Mouse (Mus musculus): ENCODE results near the gene Icosl. TPM values are rescaled to one million over a fixed set of nuclear protein-coding genes. Genes with fewer than 3 reads are reported as not detected.
"Not testable (repeated sequence)": the region's sequence is repeated elsewhere in the genome, so short reads cannot be mapped to it uniquely, and the experiment has no call there.

Icosl gene
- polyA plus RNA-seq, 1 experiment: not detected

DNA sequence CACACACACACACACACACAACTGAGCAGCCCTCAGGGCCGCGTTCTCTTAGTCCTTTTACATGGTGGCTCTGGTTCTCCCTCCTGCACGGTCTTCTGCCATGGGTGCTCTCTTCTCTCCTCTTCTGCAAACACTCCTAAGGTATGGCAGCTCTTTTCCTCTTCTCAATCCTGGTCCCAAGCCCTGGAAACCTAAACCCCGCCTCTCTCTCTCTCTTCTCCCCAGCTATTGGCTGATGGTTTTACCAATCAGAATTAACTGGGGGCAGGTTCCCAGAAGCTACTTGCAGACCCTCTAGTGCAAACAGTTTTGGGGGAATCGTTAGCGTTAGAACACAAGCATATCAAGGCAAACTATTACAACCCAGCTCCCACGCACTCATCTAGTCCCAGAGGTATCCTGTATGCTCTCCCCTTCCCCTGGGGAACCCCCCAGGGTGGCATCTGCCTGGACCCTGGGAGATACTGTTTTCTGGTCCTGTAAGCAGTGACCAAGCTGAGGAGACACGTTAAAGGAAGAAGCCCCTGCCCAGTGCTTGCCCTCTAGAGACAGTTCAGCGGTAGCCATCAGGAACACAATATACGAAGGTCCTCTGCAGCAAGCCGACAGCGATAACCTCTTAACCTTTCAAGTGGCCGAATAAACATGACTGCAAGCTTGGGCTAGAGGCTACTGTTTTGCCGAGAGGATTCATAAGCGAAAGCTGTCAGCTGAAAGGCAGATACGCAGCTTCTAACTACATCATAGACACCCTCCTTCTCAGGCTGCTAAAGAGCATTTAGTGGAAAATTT lies 32.1 kb downstream of the Icosl start:
- WGBS: 46% methylated on average over 16 of the region's 16 CpGs
- Histone ChIP-seq H3K27ac (ENCODE audit: insufficient read depth, low read depth, low read length) (no peak overlapping the region), H3K4me1 (ENCODE audit: control insufficient read depth, insufficient read depth, low read length) (peaks cover 5% of the 10 kb centered on the region), H3K4me3 (ENCODE audit: insufficient read depth, low read depth, low read length) (no peak overlapping the region)
- TF ChIP-seq POLR2A (IDR thresholded peaks at IDR 0.05; ENCODE audit: insufficient read depth, low read depth, low read length) (no peak), CTCF (IDR thresholded peaks at IDR 0.05; ENCODE audit: insufficient read depth, low read depth, low read length) (no peak)

DNA sequence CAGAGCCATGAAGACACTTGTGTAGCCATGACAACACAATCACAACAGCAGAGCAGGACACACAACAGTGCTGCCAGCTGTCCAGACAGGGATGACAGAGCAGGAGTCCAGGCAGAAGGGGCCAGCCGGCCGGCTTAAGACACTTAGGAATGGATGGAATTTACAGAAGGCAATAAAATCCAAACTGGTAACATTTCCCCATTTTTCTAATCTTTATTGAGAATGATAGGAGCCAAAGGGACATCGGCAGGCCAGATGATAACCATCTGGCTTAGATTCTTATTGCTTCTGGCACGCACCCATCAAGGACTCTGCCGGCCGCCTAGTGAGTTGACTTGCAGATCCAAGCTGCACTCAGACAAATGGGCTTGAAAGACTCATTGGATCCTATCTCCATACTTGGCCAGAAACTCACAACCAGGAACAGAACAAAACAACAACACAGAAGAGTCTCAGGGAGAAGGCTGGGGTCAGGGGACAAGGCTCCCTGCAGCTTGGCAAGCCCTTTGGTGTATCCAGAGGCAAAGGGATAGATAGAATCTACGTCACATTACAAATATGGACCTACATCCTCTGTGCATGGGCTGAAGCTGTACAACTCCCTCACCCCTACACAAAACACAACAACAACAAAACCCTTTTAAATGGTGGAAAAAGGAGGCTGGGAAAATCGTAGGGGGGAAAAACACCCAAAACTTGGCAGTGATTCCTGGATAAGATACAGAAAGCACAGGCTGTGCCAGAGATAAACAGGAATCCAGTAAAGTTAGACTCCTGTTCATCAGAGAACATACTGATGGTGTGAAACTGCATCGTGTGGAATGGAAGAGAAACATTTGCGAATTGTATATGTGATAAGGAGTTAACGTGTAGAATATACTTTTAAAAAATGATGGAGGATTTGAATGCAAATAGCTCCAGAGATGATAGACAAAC lies 35.7 kb downstream of the Icosl start:
- Histone ChIP-seq H3K4me1 (ENCODE audit: control insufficient read depth, insufficient read depth, low read length) (peaks cover 5% of the 10 kb centered on the region), H3K27ac (ENCODE audit: insufficient read depth, low read depth, low read length) (no peak overlapping the region), H3K4me3 (ENCODE audit: insufficient read depth, low read depth, low read length) (no peak overlapping the region)
- WGBS: 49% methylated on average over 11 of the region's 11 CpGs
- TF ChIP-seq CTCF (IDR thresholded peaks at IDR 0.05; ENCODE audit: insufficient read depth, low read depth, low read length) (no peak), POLR2A (IDR thresholded peaks at IDR 0.05; ENCODE audit: insufficient read depth, low read depth, low read length) (no peak)

DNA sequence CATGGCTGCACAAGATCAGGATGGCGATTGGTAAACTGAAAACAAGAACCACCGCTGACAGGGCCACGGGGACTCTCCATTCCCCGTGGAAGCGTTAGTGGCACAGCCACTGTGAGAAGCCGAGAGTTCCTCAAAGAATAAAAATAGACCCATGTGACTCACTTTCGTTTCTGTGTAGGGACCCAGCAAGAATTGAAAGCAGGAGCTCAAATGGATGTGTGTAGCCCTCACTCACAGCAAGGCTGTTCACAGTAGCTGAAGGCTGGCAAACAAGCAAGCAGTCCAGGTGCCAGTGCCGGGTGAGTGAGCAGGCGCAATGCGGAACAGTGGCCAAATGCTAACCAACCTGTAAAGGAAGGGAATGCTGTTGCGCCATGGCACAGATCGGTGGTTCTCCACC lies 36.4 kb downstream of the Icosl start:
- Histone ChIP-seq H3K4me1 (ENCODE audit: control insufficient read depth, insufficient read depth, low read length) (peaks cover 5% of the 10 kb centered on the region), H3K4me3 (ENCODE audit: insufficient read depth, low read depth, low read length) (no peak overlapping the region), H3K27ac (ENCODE audit: insufficient read depth, low read depth, low read length) (no peak overlapping the region)
- TF ChIP-seq CTCF (IDR thresholded peaks at IDR 0.05; ENCODE audit: insufficient read depth, low read depth, low read length) (no peak), POLR2A (IDR thresholded peaks at IDR 0.05; ENCODE audit: insufficient read depth, low read depth, low read length) (no peak)
- 40% methylated on average over 12 of the region's 12 CpGs for WGBS

DNA sequence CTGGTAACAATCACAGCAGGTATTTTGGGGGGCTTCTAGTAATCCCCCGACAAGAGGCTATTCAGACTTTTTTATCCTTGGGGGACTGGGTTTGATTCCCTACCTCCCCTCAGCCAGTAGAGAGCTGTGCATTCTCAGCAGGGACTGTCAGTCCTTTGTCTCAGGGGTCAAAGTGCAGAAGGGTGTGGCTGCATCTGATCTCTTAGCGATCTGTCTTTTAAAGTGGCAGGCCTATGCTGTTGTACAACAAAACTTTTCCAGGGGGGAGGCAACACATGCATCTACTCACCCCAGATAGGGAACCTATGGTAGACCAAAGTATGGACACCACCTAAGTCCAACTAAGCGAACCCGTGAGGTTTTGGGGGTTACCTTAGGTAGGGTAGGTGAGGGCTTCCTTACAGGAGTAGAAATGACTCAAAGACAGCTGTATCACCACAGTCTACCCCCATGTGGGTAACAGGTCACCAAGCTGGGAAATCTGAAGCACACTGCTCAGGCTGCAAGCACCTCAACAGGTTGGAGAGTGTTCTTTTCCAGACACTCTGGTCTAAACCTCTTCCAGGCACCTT lies 45.5 kb downstream of the Icosl start:
- Histone ChIP-seq H3K4me1 (ENCODE audit: control insufficient read depth, insufficient read depth, low read length) (no peaks in the 10 kb centered on the region), H3K4me3 (ENCODE audit: insufficient read depth, low read depth, low read length) (no peak overlapping the region), H3K27ac (ENCODE audit: insufficient read depth, low read depth, low read length) (no peak overlapping the region)
- WGBS: 58% methylated on average over 4 of the region's 4 CpGs
- TF ChIP-seq CTCF (IDR thresholded peaks at IDR 0.05; ENCODE audit: insufficient read depth, low read depth, low read length) (no peak), POLR2A (IDR thresholded peaks at IDR 0.05; ENCODE audit: insufficient read depth, low read depth, low read length) (no peak)

DNA sequence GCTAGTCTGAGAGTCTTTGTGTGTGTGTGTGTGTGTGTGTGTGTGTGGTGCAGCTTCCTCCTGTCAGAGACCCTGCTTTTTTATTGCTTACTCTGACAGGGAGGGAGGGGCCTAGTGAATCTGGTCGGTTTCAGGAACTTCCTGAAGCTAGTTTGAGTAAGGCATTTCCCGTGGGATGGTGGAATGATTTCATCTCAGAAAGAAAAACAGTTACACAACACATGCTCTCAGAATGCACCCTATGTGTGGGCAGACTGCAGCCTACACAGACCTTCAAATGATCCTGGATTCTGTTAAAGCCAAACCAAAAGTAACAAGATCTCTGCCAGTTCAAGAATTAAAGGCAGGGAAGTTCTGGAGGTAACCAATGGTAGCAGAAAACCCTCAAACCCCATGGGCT lies 46.1 kb downstream of the Icosl start:
- no peaks in the 10 kb centered on the region for H3K4me1 ChIP-seq (ENCODE audit: control insufficient read depth, insufficient read depth, low read length)
- no peak overlapping the region for H3K27ac ChIP-seq (ENCODE audit: insufficient read depth, low read depth, low read length)
- TF ChIP-seq CTCF (IDR thresholded peaks at IDR 0.05; ENCODE audit: insufficient read depth, low read depth, low read length) (no peak), POLR2A (IDR thresholded peaks at IDR 0.05; ENCODE audit: insufficient read depth, low read depth, low read length) (no peak)
- 66% methylated on average over 2 of the region's 2 CpGs for WGBS
- H3K4me3 ChIP-seq (ENCODE audit: insufficient read depth, low read depth, low read length): no peak overlapping the region

DNA sequence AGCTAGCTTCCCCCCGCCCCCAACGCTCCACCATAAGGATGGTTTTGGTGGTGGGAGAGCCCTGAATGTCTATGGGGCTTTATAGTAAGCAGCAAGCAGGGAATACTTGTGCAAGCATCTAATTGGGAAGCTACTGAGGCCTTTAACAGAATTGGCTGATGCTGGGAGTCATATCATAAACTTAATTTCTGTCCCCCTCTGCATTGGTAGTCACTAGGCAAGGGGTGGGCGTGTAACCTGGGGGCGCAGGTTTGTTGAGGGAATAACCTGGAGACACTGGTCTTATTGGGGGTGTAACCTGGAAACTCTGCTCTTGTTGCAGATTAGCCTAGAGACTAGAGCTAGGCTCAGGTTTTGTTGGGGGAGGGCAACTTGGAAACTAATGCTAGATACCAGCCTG lies 50.3 kb downstream of the Icosl start:
- Histone ChIP-seq H3K4me1 (ENCODE audit: control insufficient read depth, insufficient read depth, low read length) (no peaks in the 10 kb centered on the region), H3K4me3 (ENCODE audit: insufficient read depth, low read depth, low read length) (no peak overlapping the region), H3K27ac (ENCODE audit: insufficient read depth, low read depth, low read length) (no peak overlapping the region)
- WGBS: 96% methylated on average over 4 of the region's 4 CpGs
- no peak for TF ChIP-seq POLR2A (IDR thresholded peaks at IDR 0.05; ENCODE audit: insufficient read depth, low read depth, low read length)
- TF ChIP-seq CTCF (IDR thresholded peaks at IDR 0.05; ENCODE audit: insufficient read depth, low read depth, low read length): no peak

DNA sequence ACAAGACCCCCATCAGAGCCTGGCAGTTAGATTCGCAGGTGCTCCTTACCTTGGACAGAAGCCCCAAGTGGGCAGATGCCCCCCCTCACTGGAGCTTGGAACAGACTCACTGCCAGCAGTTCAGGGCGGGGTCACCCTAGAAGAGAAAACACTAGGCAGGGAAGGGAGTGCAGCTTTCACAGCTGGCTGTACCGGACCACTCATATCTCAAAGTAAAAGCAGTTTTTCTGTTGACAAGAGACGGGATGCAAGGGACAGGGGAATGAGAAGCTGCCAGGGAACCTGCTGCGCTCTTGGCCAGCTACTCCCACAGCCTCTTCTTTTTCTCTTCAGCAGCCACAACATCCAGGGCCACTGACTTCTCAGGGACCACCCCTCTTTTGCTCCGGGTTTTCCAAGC lies 55.0 kb downstream of the Icosl start:
- H3K4me1 ChIP-seq (ENCODE audit: control insufficient read depth, insufficient read depth, low read length); H3K4me3 ChIP-seq (ENCODE audit: insufficient read depth, low read depth, low read length); H3K27ac ChIP-seq (ENCODE audit: insufficient read depth, low read depth, low read length): not testable (repeated sequence)
- WGBS: 57% methylated on average over 6 of the region's 6 CpGs

DNA sequence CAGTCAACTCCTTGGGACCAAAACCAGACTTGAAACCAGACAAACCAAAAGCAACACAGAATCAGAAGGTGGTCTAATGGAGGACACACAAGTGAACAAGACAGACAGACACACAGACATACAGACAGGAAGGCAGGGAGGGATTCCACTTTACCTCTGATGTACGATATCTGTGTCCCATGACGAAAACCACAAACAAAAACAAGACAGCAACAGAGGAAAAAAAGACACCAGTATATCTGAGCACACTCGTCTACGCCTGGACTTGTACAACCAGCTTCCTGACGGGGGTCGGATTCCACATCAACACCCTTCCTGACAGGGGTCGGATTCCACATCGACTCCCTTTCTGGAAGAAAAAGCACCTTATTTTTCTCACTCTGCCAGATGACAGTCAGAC lies 56.0 kb downstream of the Icosl start:
- H3K4me3 ChIP-seq (ENCODE audit: insufficient read depth, low read depth, low read length); H3K27ac ChIP-seq (ENCODE audit: insufficient read depth, low read depth, low read length); H3K4me1 ChIP-seq (ENCODE audit: control insufficient read depth, insufficient read depth, low read length): not testable (repeated sequence)
- 87% methylated on average over 8 of the region's 8 CpGs for WGBS

DNA sequence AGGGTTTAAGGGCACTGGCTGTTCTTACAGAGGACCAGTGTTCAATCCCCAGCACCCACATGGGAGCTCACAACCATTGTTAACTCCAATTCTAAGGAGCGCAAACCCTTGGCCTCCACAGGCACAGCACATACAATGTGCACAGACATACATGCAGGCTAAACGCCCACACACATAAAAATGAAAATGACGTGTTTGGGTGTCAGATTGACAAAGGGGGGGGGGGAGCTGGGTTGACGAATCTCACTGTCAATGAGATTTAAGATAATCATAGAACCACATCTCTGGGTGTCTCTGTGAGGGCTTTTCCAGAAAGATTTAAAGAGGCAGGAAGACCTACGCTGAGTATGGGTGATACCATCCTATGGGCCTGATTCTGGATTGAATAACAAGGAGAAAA lies 57.2 kb downstream of the Icosl start:
- TF ChIP-seq CTCF (IDR thresholded peaks at IDR 0.05; ENCODE audit: insufficient read depth, low read depth, low read length): no peak
- no peak for TF ChIP-seq POLR2A (IDR thresholded peaks at IDR 0.05; ENCODE audit: insufficient read depth, low read depth, low read length)
- Histone ChIP-seq H3K4me1 (ENCODE audit: control insufficient read depth, insufficient read depth, low read length) (no peaks in the 10 kb centered on the region), H3K4me3 (ENCODE audit: insufficient read depth, low read depth, low read length) (no peak overlapping the region), H3K27ac (ENCODE audit: insufficient read depth, low read depth, low read length) (no peak overlapping the region)
- 95% methylated on average over 5 of the region's 5 CpGs for WGBS

All from olfactory bulb, adult 2 months (tissue).